Mouse (Mus musculus) layer of hippocampus, adult 18-20 months (tissue): ENCODE results near the gene Nyap1. TPM values are rescaled to one million over a fixed set of nuclear protein-coding genes. Genes with fewer than 3 reads are reported as not detected.
A peak's percentile ranks its signal among the peaks of the same experiment; 100 is the strongest.

Source experiments
- DNase-seq, 2 experiments: peaks; one replicate each; pipeline ENCODE4 v3.0.0; 2022; ENCODE audit warnings: low spot score in 2 of 2
- long read RNA-seq: library from polyadenylated mRNA; stranded (forward); transcript quantifications from one replicate; pipeline ENCODE4 v2.0.0, GENCODE M21; 2021
- total RNA-seq, 2 experiments: library from RNA; stranded (reverse); gene quantifications; 2 replicates each; pipeline ENCODE4 v1.2.3; 2021

The Nyap1 gene
- 10 to 100 TPM; 72.6 to 74.4 TPM for total RNA-seq
- long read RNA-seq, partial matches to known transcripts, result 1 of 5 reads
- long read RNA-seq, other reads (novel, unspliced or antisense), result 4 of 5 reads

DNA sequence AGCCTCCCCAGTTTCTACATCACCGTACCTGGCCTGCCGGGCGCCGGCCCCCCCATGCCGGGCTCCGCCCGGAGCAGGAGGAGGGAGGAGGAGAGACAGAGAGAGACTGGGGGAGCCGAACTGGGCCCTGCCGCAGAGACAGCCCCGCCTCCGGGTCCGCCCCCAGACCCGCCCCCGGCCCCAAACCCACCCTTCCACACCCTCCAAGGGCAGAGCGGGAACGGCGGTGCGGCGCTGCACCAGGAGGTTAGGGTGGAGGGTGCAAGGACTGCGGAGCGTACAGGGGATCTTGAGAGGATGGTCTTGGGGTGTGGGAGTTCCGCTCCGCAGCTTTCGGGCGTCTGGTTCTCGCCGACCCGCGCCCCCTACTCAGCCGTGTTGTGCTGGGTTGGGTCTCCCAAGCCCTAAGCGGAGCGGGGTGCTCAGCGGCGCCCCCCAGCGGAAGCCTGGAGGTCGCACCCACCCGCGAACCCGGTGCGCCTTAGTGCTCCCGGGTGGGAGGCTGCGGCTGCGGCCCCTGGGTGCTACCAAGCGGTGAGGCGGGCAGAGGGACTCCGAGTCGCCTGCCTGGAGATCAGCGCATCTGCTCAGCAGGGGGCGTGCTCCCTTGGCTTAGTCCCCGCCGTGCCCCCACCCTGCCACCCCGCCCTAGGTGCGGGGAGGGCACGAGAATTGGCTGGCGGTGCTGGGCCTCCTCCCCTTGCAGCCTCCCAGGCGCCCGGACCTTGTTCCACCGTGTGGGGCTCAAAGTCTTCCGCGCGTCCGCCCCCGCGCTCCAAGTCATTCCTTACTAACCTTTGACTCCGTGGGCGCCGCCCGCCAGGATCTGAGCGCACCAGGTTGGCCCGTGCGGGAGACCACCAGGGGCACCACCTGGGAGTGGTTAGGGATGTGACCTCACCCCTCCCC lies at the start of gene Nyap1:
Gene Nyap1 (minus strand): TSS at position 585 of the 909 bp plus-strand sequence.
- peak; percentile 65 to 85 for DNase-seq

- no peak for DNase-seq
Measured at GRCm38 (mm10) chr5:137788946-137789531, 47.6 kb upstream of the Nyap1 start.

GRCm38 (mm10) chr5:137788171-137788570 lies 46.8 kb upstream of the Nyap1 start:
- no peak for DNase-seq

DNA sequence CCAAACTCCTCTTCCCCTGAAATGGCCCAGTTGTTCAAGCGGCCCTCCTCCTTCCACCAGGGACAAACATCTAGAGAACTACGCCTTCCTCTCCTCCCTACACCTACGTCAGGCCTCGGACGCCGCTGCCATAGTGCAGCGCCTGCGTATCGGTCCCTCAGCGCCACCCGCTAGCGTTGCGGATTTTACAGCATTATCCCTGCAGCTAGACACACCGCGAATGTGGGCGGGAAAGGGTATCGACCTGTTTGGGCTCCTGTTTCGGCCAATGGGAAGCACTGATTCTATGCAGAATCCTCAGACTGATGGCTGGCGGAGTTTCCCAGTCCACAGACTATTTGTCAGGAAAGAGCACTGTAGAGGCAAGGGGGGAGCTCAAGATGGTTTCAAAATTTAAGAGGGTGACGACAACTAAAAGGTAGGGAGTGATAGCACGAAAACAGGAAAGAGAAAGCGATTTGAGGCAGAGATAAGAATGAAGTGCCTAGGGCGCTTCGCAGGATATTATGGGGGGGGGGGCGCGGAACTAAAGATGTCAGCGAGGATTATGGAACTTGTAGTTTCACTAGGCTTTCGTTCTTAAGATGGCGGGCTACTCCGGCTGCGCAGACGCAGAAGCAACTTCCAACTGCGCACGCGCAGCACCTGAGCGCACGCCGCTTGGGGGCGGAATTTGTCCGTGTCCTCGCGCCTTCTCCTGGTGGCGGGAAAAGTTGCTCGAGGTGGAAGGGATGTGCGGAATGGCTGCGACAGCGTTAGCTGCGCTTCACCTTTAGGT lies 45.9 kb upstream of the Nyap1 start, which contains the start of the genes Mepce and Zcwpw1:
Gene Mepce (minus strand): TSS at position 505 of the 778 bp plus-strand sequence.
Gene Zcwpw1 (plus strand): TSS at position 648 of the 778 bp plus-strand sequence.
- DNase-seq, result peak; percentile 96 to 97

DNA sequence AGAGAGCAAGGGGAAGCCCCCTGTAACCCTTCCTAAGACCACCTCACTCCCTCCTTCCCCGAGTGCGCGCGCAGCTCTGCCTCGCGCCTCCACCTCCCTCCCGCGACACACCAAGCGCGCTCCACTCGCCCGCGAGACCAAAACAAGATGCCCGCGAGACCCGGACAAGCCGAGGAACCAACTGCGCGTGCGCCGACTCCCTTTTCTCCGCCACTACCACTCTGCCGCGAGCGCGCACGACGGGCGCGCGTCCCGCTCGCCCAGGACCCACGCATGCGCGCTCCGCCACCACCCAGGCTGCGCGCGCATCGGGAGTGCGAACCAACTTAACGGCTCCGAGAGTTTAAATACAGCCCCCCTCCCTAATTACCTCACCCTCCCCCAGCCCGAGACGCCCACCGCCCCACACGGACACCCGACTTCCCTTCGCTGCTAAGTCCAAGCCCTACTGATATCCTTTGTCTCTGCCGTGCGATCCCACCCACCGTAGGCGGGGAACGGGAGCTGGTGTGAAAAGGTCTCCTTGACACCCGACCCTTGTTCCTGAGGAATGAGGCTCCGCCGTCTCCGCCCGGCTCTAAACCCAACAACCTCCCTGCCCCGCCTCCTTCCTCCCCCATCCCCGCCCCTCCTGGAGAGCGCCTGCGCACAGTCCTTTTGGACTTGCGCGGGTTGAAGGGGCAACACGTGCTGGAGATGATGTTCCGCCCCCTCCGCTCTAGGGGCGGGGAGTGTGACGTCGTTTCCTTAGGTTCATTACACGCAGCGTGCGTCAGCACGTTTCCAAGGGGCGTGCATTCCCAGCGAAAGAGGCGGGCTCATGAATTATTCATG lies 44.9 kb upstream of the Nyap1 start:
- DNase-seq, result peak; percentile 98 to 99

DNA sequence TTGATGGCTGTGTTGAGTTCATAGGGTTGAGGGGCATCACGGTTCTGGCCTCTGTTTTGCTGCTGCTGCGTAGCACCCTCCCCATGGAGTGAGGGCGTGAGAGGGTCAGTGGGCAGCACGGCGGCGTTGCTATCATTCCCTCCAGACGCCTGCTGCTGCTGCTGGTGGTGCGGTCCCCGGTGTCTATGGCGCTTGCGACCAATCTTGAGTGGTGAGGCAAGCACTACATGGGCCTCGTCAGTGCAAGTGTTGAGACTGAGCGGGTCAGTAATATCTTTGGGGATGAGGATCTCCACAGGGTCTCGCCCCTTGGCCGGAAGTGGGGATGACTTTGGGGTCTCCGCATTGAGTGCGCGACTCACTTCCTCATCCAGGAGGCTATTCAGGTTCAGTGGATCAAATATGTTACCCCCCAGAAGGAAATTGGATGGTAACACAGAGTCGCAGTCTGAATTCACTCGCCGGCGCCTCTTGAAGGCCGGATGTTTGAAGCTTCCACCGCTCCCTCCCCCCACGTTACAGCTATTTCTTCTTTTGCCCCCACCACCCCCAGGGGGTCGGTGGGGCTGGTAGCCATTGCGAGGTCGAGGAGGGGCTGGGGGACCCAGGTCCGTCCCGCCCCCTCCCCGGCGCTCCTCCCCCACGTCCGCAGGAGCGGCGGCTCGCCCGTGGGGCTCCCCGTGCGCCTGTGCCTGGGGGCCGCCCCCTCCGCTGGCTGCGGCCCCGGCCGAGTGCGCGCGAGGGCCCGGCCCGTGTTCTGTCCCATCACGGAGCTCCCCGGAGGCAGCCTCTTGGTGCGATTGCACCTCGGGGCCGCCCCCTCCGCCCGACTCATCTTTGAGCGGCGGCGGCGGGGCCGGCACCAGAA lies 44.0 kb upstream of the Nyap1 start:
- DNase-seq, result peak in 1 of 2 experiments; percentile 50

DNA sequence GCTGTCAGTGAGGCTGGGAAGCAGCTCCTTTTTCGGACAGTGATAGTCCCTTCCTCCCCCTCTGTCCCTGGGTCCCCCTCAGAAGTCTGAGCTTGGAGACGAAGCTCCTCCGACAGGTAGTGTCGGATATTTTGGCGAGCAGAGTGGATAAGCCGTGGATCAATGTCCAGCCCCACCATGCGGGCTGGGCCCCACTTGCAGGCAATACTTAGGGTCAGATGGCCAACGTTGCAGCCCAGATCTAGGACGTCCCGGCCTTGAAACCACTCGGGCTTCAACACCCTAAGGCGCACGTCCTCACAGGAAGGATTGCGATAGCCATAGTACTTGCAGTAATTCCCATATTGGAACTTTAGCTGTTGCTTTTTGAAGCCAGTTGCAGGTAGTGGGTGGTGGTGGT lies 43.1 kb upstream of the Nyap1 start:
- no peak for DNase-seq

GRCm38 (mm10) chr5:137783901-137784540 lies 42.6 kb upstream of the Nyap1 start:
- DNase-seq, result no peak

GRCm38 (mm10) chr5:137782776-137783522 lies 41.5 kb upstream of the Nyap1 start:
- no peak for DNase-seq

GRCm38 (mm10) chr5:137781661-137782060 lies 40.3 kb upstream of the Nyap1 start:
- DNase-seq, result no peak

GRCm38 (mm10) chr5:137779053-137779933 lies 37.9 kb upstream of the Nyap1 start:
- DNase-seq, result no peak

DNA sequence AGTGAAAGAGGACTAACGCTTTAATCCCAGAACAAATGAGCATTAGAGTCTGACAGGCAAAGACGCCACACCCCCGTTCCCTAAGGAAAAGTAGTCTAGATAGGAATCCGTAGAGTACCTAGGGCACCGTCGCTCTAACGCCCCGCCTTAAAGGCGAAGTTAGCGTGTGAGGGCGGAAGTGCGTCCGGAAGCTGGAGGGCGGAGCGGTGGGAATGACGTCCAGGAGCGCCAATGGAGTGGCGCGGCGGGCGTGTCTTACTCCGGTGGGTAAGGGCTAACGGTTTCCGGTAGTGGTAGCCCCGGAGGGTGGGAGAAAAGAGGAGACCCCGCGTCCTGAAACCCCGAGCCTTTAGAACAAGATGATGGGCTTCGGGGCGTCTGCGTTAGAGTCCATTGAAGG lies 37.2 kb upstream of the Nyap1 start, which contains the start of gene Ppp1r35:
Gene Ppp1r35 (plus strand): TSS at position 215 of the 400 bp plus-strand sequence.
- peak; percentile 96 to 98 for DNase-seq

DNA sequence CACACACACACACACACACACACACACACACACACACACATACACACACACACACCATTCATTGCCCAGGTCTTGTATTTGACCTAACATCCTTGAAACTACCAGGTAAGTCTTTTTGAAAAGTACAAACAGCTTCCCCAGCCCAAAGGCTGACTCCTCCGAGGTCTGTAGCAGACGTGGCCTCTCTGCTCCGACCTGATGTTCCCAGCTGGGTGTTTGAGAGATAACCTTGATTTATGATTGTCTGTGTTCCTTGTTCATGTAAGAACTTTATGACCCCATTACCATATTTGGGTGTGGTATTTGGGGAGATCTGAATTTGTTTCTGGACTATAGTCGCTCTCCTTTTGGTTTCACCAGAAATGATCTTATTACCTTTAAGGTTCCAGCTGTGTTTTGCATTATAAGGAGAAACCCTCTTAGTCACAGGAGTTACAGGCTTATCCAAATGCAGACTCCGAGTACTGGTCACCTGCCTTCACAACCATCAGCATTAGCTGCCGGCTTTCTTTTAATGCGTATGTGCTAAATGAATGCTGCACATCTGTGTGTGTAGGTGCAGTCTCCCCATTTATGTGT lies 35.9 kb upstream of the Nyap1 start:
- no peak for DNase-seq

DNA sequence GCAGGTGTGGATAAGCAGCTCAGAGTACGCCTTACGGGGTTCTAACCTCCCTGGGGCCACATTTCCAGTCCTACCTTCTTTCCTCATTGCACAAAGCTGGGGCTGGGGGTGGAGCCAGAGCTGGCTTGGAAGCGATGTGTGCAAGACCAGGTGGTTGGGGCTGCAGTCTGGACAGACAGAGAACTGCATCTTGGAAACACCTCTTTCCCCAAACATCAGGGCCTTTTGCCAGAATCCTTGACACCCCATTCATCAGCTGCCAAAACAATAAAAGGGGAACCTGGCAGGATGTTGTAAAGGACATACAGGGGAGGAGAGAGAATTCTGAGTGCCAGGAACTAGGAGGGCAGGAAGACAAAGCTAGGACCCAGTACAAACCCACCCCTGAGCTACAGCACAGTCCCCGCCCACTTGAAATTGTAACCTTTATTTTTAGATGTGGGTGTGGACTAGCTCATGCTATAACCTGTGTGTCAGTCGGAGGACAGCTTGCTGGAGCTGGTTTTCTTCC lies 35.1 kb upstream of the Nyap1 start:
- no peak for DNase-seq

DNA sequence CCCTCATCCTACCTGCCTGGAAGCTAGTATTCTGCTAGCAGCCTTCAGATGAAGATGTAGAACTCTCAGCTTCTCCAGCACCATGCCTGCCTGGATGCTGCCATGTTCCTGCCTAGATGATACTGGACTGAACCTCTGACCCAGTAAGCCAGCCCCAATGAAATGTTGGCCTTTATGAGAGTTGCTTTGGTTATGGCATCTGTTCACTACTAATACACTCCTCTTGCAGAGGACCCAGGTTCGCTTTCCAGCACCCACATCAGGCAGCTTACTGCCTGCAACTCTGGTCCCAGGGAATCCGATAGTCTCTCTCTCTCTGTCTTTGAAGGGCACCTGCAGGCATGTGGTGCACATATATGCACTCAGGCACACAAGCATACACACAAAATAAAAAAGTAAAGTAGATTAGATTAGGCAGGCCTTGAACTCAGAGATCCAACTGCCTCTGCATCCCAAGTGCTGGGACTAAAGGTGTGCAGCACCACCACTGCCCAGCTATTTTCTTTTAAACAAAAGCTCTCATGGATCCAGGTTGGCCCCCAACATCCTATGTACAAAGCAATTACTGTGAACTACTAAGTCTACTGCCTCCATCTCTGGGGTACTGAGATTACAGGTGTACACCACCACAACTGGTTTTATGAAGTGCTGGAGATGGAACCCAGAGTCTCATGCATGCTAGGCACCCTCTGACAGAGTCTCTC lies 34.3 kb upstream of the Nyap1 start:
- no peak for DNase-seq

DNA sequence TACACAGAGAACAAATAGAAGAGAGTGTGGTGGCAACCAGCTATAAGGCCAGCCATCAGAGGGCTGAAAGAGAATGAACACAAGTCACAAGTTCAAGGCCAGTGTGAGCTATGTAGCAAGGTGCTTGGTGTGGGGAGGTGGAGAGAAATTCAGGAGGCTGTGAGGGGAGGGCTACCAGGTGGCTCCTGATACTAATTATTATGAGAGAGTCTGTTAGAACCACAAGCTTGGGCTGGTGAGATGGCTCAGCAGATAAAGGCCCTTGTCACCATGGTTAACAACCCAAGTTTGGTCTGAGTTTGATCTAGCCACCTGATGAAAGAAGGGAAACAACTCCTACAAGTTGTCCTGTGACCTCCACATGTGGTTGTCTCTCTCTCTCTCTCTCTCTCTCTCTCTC lies 31.3 kb upstream of the Nyap1 start:
- no peak for DNase-seq
